Mouse (Mus musculus): Measurements from ENCODE around the gene Clec3a.

GRCm38 (mm10) chr8:114468526-114469207, 50.8 kb downstream of the Clec3a start:
- TF ChIP-seq CTCF (IDR thresholded peaks at IDR 0.05; ENCODE audit: borderline replicate concordance, insufficient read depth, low read length): no peak
- TF ChIP-seq POLR2A (IDR thresholded peaks at IDR 0.05; ENCODE audit: low read depth, low read length): no peak

Data from embryonic fibroblast, embryonic 13.5 days (primary cell).